Mouse (Mus musculus) kidney, adult 18-20 months (tissue): ENCODE results near the gene Anks1.
A peak's percentile ranks its signal among the peaks of the same experiment; 100 is the strongest.
"Not testable (repeated sequence)": the region's sequence is repeated elsewhere in the genome, so short reads cannot be mapped to it uniquely, and the experiment has no call there.

Experiments
- DNase-seq: peaks from one replicate; pipeline ENCODE4 v3.0.0; 2021

The Anks1 gene

GRCm38 (mm10) chr17:27968033-27968750, 59.1 kb downstream of the Anks1 start:
- peak; percentile 15 for DNase-seq

GRCm38 (mm10) chr17:27968903-27969302, 59.8 kb downstream of the Anks1 start:
- DNase-seq: no peak

GRCm38 (mm10) chr17:27969365-27969764, 60.3 kb downstream of the Anks1 start:
- no peak for DNase-seq

GRCm38 (mm10) chr17:27969896-27970295, 60.8 kb downstream of the Anks1 start:
- no peak for DNase-seq

GRCm38 (mm10) chr17:27970305-27970704, 61.2 kb downstream of the Anks1 start:
- DNase-seq: no peak

- DNase-seq: peak; percentile 69
Measured at GRCm38 (mm10) chr17:27971496-27971895, 62.4 kb downstream of the Anks1 start.

GRCm38 (mm10) chr17:27973337-27973736, 64.2 kb downstream of the Anks1 start:
- no peak for DNase-seq

- no peak for DNase-seq
Measured at GRCm38 (mm10) chr17:27976266-27976665, 67.2 kb downstream of the Anks1 start.

GRCm38 (mm10) chr17:27977008-27977636, 68.0 kb downstream of the Anks1 start:
- DNase-seq: no peak

GRCm38 (mm10) chr17:27980391-27980955, 71.4 kb downstream of the Anks1 start:
- no peak for DNase-seq

GRCm38 (mm10) chr17:27981451-27982069, 72.5 kb downstream of the Anks1 start:
- no peak for DNase-seq

- not testable (repeated sequence) for DNase-seq
Measured at GRCm38 (mm10) chr17:27982070-27982457, 73.0 kb downstream of the Anks1 start.

- no peak for DNase-seq
Measured at GRCm38 (mm10) chr17:27982712-27983266, 73.7 kb downstream of the Anks1 start.

- DNase-seq: no peak
Measured at GRCm38 (mm10) chr17:27984421-27984820, 75.3 kb downstream of the Anks1 start.

- DNase-seq: no peak
Measured at GRCm38 (mm10) chr17:27986106-27986505, 77.0 kb downstream of the Anks1 start.

- DNase-seq: peak; percentile 82
Measured at GRCm38 (mm10) chr17:27989807-27990542, 80.9 kb downstream of the Anks1 start.

- peak; percentile 55 for DNase-seq
Measured at GRCm38 (mm10) chr17:27994001-27994944, 85.2 kb downstream of the Anks1 start.

- DNase-seq: no peak
Measured at GRCm38 (mm10) chr17:27996320-27996719, 87.2 kb downstream of the Anks1 start.

- DNase-seq: no peak
Measured at GRCm38 (mm10) chr17:27997212-27997611, 88.1 kb downstream of the Anks1 start.

- DNase-seq: not testable (repeated sequence)
Measured at GRCm38 (mm10) chr17:27999683-28000273, 90.7 kb downstream of the Anks1 start.

- DNase-seq: no peak
Measured at GRCm38 (mm10) chr17:28000389-28000788, 91.3 kb downstream of the Anks1 start.
